Mouse (Mus musculus) MEL (cell line): ENCODE results near the gene Naa15.

Experiments used
- CTCF ChIP-seq, 3 experiments: IDR thresholded peaks in 2 of 3; conservative IDR thresholded peaks in 1 of 3; 2 replicates each; pipeline ENCODE4 v1.5.1; 2011 to 2012; ENCODE audit warnings: low read length in 3 of 3, low read depth in 2 of 3, mild to moderate bottlenecking in 2 of 3, improper control_type of control experiment in 1 of 3, inconsistent platforms in 1 of 3, mixed read lengths in 1 of 3, moderate library complexity in 1 of 3; ENCODE audit not compliant: control insufficient read depth in 1 of 3, insufficient read depth in 1 of 3, poor library complexity in 1 of 3, severe bottlenecking in 1 of 3
- KAT2A ChIP-seq: conservative IDR thresholded peaks from 2 replicates; pipeline ENCODE4 v1.6.1; 2012; ENCODE audit warnings: low read depth, low read length, improper control_type of control experiment, inconsistent platforms
- NRF1 ChIP-seq: IDR thresholded peaks from 2 replicates; pipeline ENCODE4 v1.6.1; 2014; ENCODE audit warnings: low read depth, mild to moderate bottlenecking, inconsistent platforms, low read length, improper control_type of control experiment, moderate library complexity; ENCODE audit not compliant: poor library complexity, insufficient read depth, severe bottlenecking

- TF ChIP-seq NRF1 (no peak), KAT2A (no peak), CTCF (IDR thresholded peaks at IDR 0.05 in 2 of 3, conservative IDR thresholded peaks at IDR 0.05 in 1 of 3; ENCODE audit: control insufficient read depth in 1 of 3, insufficient read depth in 1 of 3, low read depth in 2 of 3, low read length in 3 of 3, poor library complexity in 1 of 3, severe bottlenecking in 1 of 3) (no peak)
Measured at GRCm38 (mm10) chr3:51490088-51490753, 75.3 kb downstream of the Naa15 start.
